Mouse (Mus musculus) megakaryocyte, adult 5-6 weeks (primary cell): Measurements from ENCODE around the gene Mllt10. TPM values are rescaled to one million over a fixed set of nuclear protein-coding genes. Genes with fewer than 3 reads are reported as not detected.

Experiments used
- ATAC-seq: 2 replicates; pipeline ENCODE4 v1.8.0; 2016; ENCODE audit warnings: mild to moderate bottlenecking, inconsistent platforms; ENCODE audit not compliant: poor library complexity, severe bottlenecking
- total RNA-seq, 2 experiments: library from RNA; stranded (forward) in 1 of 2; stranded (reverse) in 1 of 2; fragments of 153-499, 151-499 nt in 1 of 2; fragments of 221-1000, 200-1000 nt in 1 of 2; gene quantifications; 2 replicates each; pipeline versions ENCODE4 v1.2.3 to v1.2.4; 2015 to 2017

Gene Mllt10
- total RNA-seq, 2 experiments from 2014 or later, result 47.3 to 50.7 TPM

GRCm38 (mm10) chr2:18235524-18235923, 180.5 kb downstream of the Mllt10 start:
- no peak for ATAC-seq

- no peak for ATAC-seq
Observed at GRCm38 (mm10) chr2:18249224-18249623, 194.2 kb downstream of the Mllt10 start.

Other genes starting within 250 kb of the Mllt10 start
- gene H2al2a, start 58.3 kb upstream of the Mllt10 start, total RNA-seq (2015), result not detected in 2 replicates
- not detected in 2 replicates for gene H2al2a, start 58.3 kb upstream of the Mllt10 start, total RNA-seq (2017)
- gene A930004D18Rik, start 17.5 kb upstream of the Mllt10 start, total RNA-seq (2015), result not detected in 2 replicates
- 0.22 and 0.24 TPM in 2 replicates for gene A930004D18Rik, start 17.5 kb upstream of the Mllt10 start, total RNA-seq (2017)
- gene Skida1, start 6.2 kb upstream of the Mllt10 start, total RNA-seq (2015), result 0.09 TPM in 1 of 2 replicates, not detected in the other
- not detected in 2 replicates for gene Skida1, start 6.2 kb upstream of the Mllt10 start, total RNA-seq (2017)